In the genomic region with DNA sequence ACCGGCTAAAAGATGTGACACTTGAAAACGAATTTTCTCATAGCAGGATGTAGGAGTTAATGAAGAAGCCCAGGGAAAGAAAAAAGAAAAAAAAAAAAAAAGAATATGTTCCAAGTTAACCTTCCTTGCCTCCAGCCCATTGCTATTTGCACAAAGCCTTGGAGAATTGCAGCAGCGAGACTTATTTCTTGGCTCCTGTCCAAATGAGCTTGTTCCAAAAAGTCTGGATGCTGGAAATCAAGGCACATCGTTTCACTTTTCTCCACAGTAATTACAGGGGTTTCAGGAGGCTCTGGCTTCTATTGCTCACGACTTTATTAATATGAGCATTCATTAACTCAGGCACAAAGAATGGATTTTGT, we compare ENCODE assay signal across 8 mouse cellular contexts. TPM values are rescaled to one million over a fixed set of nuclear protein-coding genes. Genes with fewer than 3 reads are reported as not detected.
DNase-seq lines count a peak whose midpoint lies in the region; ATAC-seq lines count a peak whose summit lies in the region.

No protein-coding gene starts in this region.

- H3K4me3 ChIP-seq in forebrain, embryonic 14.5 days (ENCODE audit: low read depth, low read length) = peak overlapping the region; percentile 73
- H3K4me3 ChIP-seq in limb, embryonic 13.5 days = peak overlapping the region; percentile 75

- peaks cover 18% of the 10 kb centered on the region for H3K4me1 ChIP-seq in forebrain, embryonic 14.5 days (ENCODE audit: control insufficient read depth, insufficient read depth, low read length)
- peaks cover 16% of the 10 kb centered on the region for H3K4me1 ChIP-seq in limb, embryonic 13.5 days

- H3K4me2 ChIP-seq in forebrain, embryonic 14.5 days (ENCODE audit: low read length) = peak overlapping the region; percentile 58
- H3K4me2 ChIP-seq in limb, embryonic 13.5 days (replicated peaks) = peak overlapping the region; percentile 76

- H3K9me3 ChIP-seq in forebrain, embryonic 14.5 days (replicated peaks; ENCODE audit: control insufficient read depth, low read length) = no peaks in the 10 kb centered on the region
- no peaks in the 10 kb centered on the region for H3K9me3 ChIP-seq in limb, embryonic 13.5 days

- H3K27me3 ChIP-seq in forebrain, embryonic 14.5 days (replicated peaks; ENCODE audit: control insufficient read depth, insufficient read depth, low read length) = no peaks in the 10 kb centered on the region
- H3K27me3 ChIP-seq in limb, embryonic 13.5 days = no peaks in the 10 kb centered on the region

- ATAC-seq in forebrain, embryonic 14.5 days = no peak; the same call in 1 of the 2 replicates
- ATAC-seq in limb, embryonic 13.5 days (ENCODE audit: low FRiP score, low read depth) = no peak
- no peak for ATAC-seq in CD4-positive, CD25-positive, alpha-beta regulatory T cell, adult 4 months

- no peaks in the 10 kb centered on the region for H3K36me3 ChIP-seq in forebrain, embryonic 14.5 days (ENCODE audit: control insufficient read depth, insufficient read depth, low read length)
- no peaks in the 10 kb centered on the region for H3K36me3 ChIP-seq in limb, embryonic 13.5 days

- peak overlapping the region; percentile 93; the same call in 1 of the 2 replicates for H3K27ac ChIP-seq in forebrain, embryonic 14.5 days (ENCODE audit: low read depth, low read length)
- H3K27ac ChIP-seq in limb, embryonic 13.5 days = peak overlapping the region; percentile 76; the same call in 1 of the 2 replicates

- H3K9ac ChIP-seq in forebrain, embryonic 14.5 days (ENCODE audit: low read length) = peak overlapping the region; percentile 88; the same call in 1 of the 2 replicates
- H3K9ac ChIP-seq in limb, embryonic 13.5 days = peak overlapping the region; percentile 85; the same call in 1 of the 2 replicates

- DNase-seq in heart, adult 18-20 months = peak; percentile 29 to 35
- no peak for DNase-seq in heart, adult 11 months
- peak; percentile 54 for DNase-seq in MN1 (ENCODE audit: low spot score)
- DNase-seq in forebrain, embryonic 14.5 days (ENCODE audit: low spot score) = peak; percentile 88
- DNase-seq in retina, embryonic 14.5 days (ENCODE audit: low spot score) = peak; percentile 42
- DNase-seq in ovary, postnatal 36 days (ENCODE audit: low spot score) = no peak

- WGBS in forebrain, embryonic 14.5 days = 3% methylated on average over 5 of the region's 5 CpGs
- WGBS in limb, embryonic 13.5 days = 4% methylated on average over 5 of the region's 5 CpGs

RNA-seq across cellular contexts. Expression of a gene that starts 0.9 kb away (rescaled TPM):
- total RNA-seq in heart, adult 18-20 months (2021) = 1 to 10 TPM; 6.3 to 8.1 TPM
- polyA plus RNA-seq in forebrain, embryonic 14.5 days (2014; fragmentation: Nextera tagmentation; extraction: Ambion mirVana) = 30.4 and 31.2 TPM in 2 replicates
- polyA plus RNA-seq in limb, embryonic 13.5 days (2015; fragmentation: Nextera tagmentation; extraction: Ambion mirVana) = 11.5 and 12.6 TPM in 2 replicates
- polyA plus RNA-seq in CD4-positive, CD25-positive, alpha-beta regulatory T cell, adult 4 months (2017; shearing (Covaris generic)) = 1 to 10 TPM; 3.6 to 7.2 TPM

Comparison
In these comparisons a context has a peak if more than half of its experiments do, and no peak if none do; other contexts are left out.
1. DNase-seq: peak in heart, adult 18-20 months (2 of 2), MN1 (single experiment), forebrain, embryonic 14.5 days (single experiment) and retina, embryonic 14.5 days (single experiment); none in heart, adult 11 months (single experiment) and ovary, postnatal 36 days (single experiment).